Mouse (Mus musculus): ENCODE results near the gene Scrn3. TPM values are rescaled to one million over a fixed set of nuclear protein-coding genes. Genes with fewer than 3 reads are reported as not detected.

The Scrn3 gene
- polyA plus RNA-seq (2012; rRNA removed): 2.2 and 3.0 TPM in 2 replicates

- TF ChIP-seq CTCF (IDR thresholded peaks at IDR 0.05; ENCODE audit: control insufficient read depth, insufficient read depth, insufficient replicate concordance, low read depth, low read length) (no peak), POLR2A (IDR thresholded peaks at IDR 0.05; ENCODE audit: control insufficient read depth, low read depth, low read length) (peak; percentile 75)
- H3K4me1 ChIP-seq (ENCODE audit: control insufficient read depth, insufficient read depth, low read length): peaks cover 3% of the 10 kb centered on the region
Observed at GRCm38 (mm10) chr2:73312152-73313116, at the start of gene Scrn3, which contains the start of gene Cir1. TSS of gene Scrn3 (plus strand) at chr2:73312601. TSS of gene Cir1 (minus strand) at chr2:73312701.

GRCm38 (mm10) chr2:73263172-73263765 lies 49.1 kb upstream of the Scrn3 start:
- Histone ChIP-seq H3K4me1 (ENCODE audit: control insufficient read depth, insufficient read depth, low read length) (peaks cover 9% of the 10 kb centered on the region), H3K4me3 (ENCODE audit: control insufficient read depth, low read depth, low read length) (no peak overlapping the region; the same call in 1 of the 2 replicates), H3K27ac (ENCODE audit: control insufficient read depth, insufficient read depth, low read depth, low read length) (no peak overlapping the region), H3K36me3 (ENCODE audit: control insufficient read depth, insufficient read depth, low read length) (no peaks in the 10 kb centered on the region), H3K27me3 (ENCODE audit: control insufficient read depth, insufficient read depth, low read length) (no peaks in the 10 kb centered on the region; the same call in 1 of the 2 replicates)
- TF ChIP-seq POLR2A (IDR thresholded peaks at IDR 0.05; ENCODE audit: control insufficient read depth, low read depth, low read length): no peak
- TF ChIP-seq CTCF (IDR thresholded peaks at IDR 0.05; ENCODE audit: control insufficient read depth, insufficient read depth, insufficient replicate concordance, low read depth, low read length): no peak

More at GRCm38 (mm10) chr2:73312152-73313116, at the start of gene Scrn3, which contains the start of gene Cir1:
- peak within 1 kb of the TSS; percentile 91 for H3K4me3 ChIP-seq (ENCODE audit: control insufficient read depth, low read depth, low read length)
- H3K36me3 ChIP-seq (ENCODE audit: control insufficient read depth, insufficient read depth, low read length): no peaks in the 10 kb centered on the region; the same call in 1 of the 2 replicates
- no peaks in the 10 kb centered on the region for H3K27me3 ChIP-seq (ENCODE audit: control insufficient read depth, insufficient read depth, low read length)
- peak within 1 kb of the TSS; percentile 81 for H3K27ac ChIP-seq (ENCODE audit: control insufficient read depth, insufficient read depth, low read depth, low read length)

- Histone ChIP-seq H3K4me1 (ENCODE audit: control insufficient read depth, insufficient read depth, low read length) (peaks cover 7% of the 10 kb centered on the region), H3K27me3 (ENCODE audit: control insufficient read depth, insufficient read depth, low read length) (no peaks in the 10 kb centered on the region; the same call in 1 of the 2 replicates), H3K36me3 (ENCODE audit: control insufficient read depth, insufficient read depth, low read length) (no peaks in the 10 kb centered on the region), H3K27ac (ENCODE audit: control insufficient read depth, insufficient read depth, low read depth, low read length) (no peak overlapping the region), H3K4me3 (ENCODE audit: control insufficient read depth, low read depth, low read length) (peak overlapping the region; percentile 21; the same call in 1 of the 2 replicates)
- TF ChIP-seq CTCF (IDR thresholded peaks at IDR 0.05; ENCODE audit: control insufficient read depth, insufficient read depth, insufficient replicate concordance, low read depth, low read length) (no peak), POLR2A (IDR thresholded peaks at IDR 0.05; ENCODE audit: control insufficient read depth, low read depth, low read length) (no peak)
Observed at GRCm38 (mm10) chr2:73263794-73264610, 48.4 kb upstream of the Scrn3 start.

GRCm38 (mm10) chr2:73264611-73265195 lies 47.7 kb upstream of the Scrn3 start:
- no peaks in the 10 kb centered on the region for H3K36me3 ChIP-seq (ENCODE audit: control insufficient read depth, insufficient read depth, low read length)
- H3K4me3 ChIP-seq (ENCODE audit: control insufficient read depth, low read depth, low read length): no peak overlapping the region
- TF ChIP-seq POLR2A (IDR thresholded peaks at IDR 0.05; ENCODE audit: control insufficient read depth, low read depth, low read length): no peak
- TF ChIP-seq CTCF (IDR thresholded peaks at IDR 0.05; ENCODE audit: control insufficient read depth, insufficient read depth, insufficient replicate concordance, low read depth, low read length): no peak
- no peak overlapping the region for H3K27ac ChIP-seq (ENCODE audit: control insufficient read depth, insufficient read depth, low read depth, low read length)
- H3K27me3 ChIP-seq (ENCODE audit: control insufficient read depth, insufficient read depth, low read length): no peaks in the 10 kb centered on the region; the same call in none of the 2 replicates
- peaks cover 7% of the 10 kb centered on the region for H3K4me1 ChIP-seq (ENCODE audit: control insufficient read depth, insufficient read depth, low read length)

- Histone ChIP-seq H3K27me3 (ENCODE audit: control insufficient read depth, insufficient read depth, low read length) (peaks cover 2% of the 10 kb centered on the region), H3K4me3 (ENCODE audit: control insufficient read depth, low read depth, low read length) (no peak overlapping the region), H3K36me3 (ENCODE audit: control insufficient read depth, insufficient read depth, low read length) (no peaks in the 10 kb centered on the region), H3K4me1 (ENCODE audit: control insufficient read depth, insufficient read depth, low read length) (peaks cover 7% of the 10 kb centered on the region), H3K27ac (ENCODE audit: control insufficient read depth, insufficient read depth, low read depth, low read length) (no peak overlapping the region)
- TF ChIP-seq CTCF (IDR thresholded peaks at IDR 0.05; ENCODE audit: control insufficient read depth, insufficient read depth, insufficient replicate concordance, low read depth, low read length): no peak
- no peak for TF ChIP-seq POLR2A (IDR thresholded peaks at IDR 0.05; ENCODE audit: control insufficient read depth, low read depth, low read length)
Observed at GRCm38 (mm10) chr2:73266011-73266410, 46.4 kb upstream of the Scrn3 start.

- H3K36me3 ChIP-seq (ENCODE audit: control insufficient read depth, insufficient read depth, low read length): no peaks in the 10 kb centered on the region
- H3K27ac ChIP-seq (ENCODE audit: control insufficient read depth, insufficient read depth, low read depth, low read length): no peak overlapping the region
- peaks cover 10% of the 10 kb centered on the region for H3K4me1 ChIP-seq (ENCODE audit: control insufficient read depth, insufficient read depth, low read length)
Observed at GRCm38 (mm10) chr2:73266623-73267022, 45.8 kb upstream of the Scrn3 start.

More at GRCm38 (mm10) chr2:73266623-73267022, 45.8 kb upstream of the Scrn3 start:
- H3K27me3 ChIP-seq (ENCODE audit: control insufficient read depth, insufficient read depth, low read length): peaks cover 2% of the 10 kb centered on the region
- no peak overlapping the region for H3K4me3 ChIP-seq (ENCODE audit: control insufficient read depth, low read depth, low read length)
- TF ChIP-seq CTCF (IDR thresholded peaks at IDR 0.05; ENCODE audit: control insufficient read depth, insufficient read depth, insufficient replicate concordance, low read depth, low read length): no peak
- TF ChIP-seq POLR2A (IDR thresholded peaks at IDR 0.05; ENCODE audit: control insufficient read depth, low read depth, low read length): no peak

Measured in testis, adult 2 months (tissue).